Mouse (Mus musculus) heart, postnatal 36 days (tissue): ENCODE measurements around the gene Bmper. TPM values are rescaled to one million over a fixed set of nuclear protein-coding genes. Genes with fewer than 3 reads are reported as not detected.

ENCODE experiments used
- DNase-seq, 2 experiments: peaks; one replicate each; pipeline ENCODE4 v3.0.0; 2021 to 2022
- intact Hi-C: fragments of 180-260 bp; cut with DNase I; formaldehyde crosslinking; loops from one replicate; pipeline ENCODE4 v1.15.1; 2025
- total RNA-seq, 2 experiments: library from RNA; stranded (reverse); gene quantifications; 2 replicates each; pipeline ENCODE4 v1.2.3; 2021

Gene Bmper
- total RNA-seq, 2 experiments from 2014 or later = 3.1 to 4.3 TPM

GRCm38 (mm10) chr9:23358108-23358507 lies 135.2 kb downstream of the Bmper start:
- intact Hi-C loops = no loop called here
- DNase-seq = no peak

- no peak for DNase-seq
- intact Hi-C loops = no loop called here
These were observed 140.3 kb downstream of the Bmper start for GRCm38 (mm10) chr9:23363139-23363538.

- no peak for DNase-seq
- intact Hi-C loops = no loop called here
These were observed 140.7 kb downstream of the Bmper start for GRCm38 (mm10) chr9:23363540-23363939.

- intact Hi-C loops = no loop called here
These were observed 141.2 kb downstream of the Bmper start for GRCm38 (mm10) chr9:23364047-23364446.

GRCm38 (mm10) chr9:23368124-23368523 lies 145.2 kb downstream of the Bmper start:
- intact Hi-C loops = no loop called here
- DNase-seq = no peak

More at GRCm38 (mm10) chr9:23364047-23364446, 141.2 kb downstream of the Bmper start:
- no peak for DNase-seq

GRCm38 (mm10) chr9:23374789-23375460 lies 152.0 kb downstream of the Bmper start:
- DNase-seq = no peak
- intact Hi-C loops = no loop called here

- no peak for DNase-seq
- intact Hi-C loops = no loop called here
These were observed 155.2 kb downstream of the Bmper start for GRCm38 (mm10) chr9:23377831-23378730.

- intact Hi-C loops = no loop called here
These were observed 155.9 kb downstream of the Bmper start for GRCm38 (mm10) chr9:23378731-23379170.

GRCm38 (mm10) chr9:23380171-23380835 lies 157.4 kb downstream of the Bmper start:
- intact Hi-C loops = no loop called here
- DNase-seq = no peak

More at GRCm38 (mm10) chr9:23378731-23379170, 155.9 kb downstream of the Bmper start:
- DNase-seq = peak in 1 of 2 experiments; percentile 12

- no peak for DNase-seq
- intact Hi-C loops = no loop called here
These were observed 160.4 kb downstream of the Bmper start for GRCm38 (mm10) chr9:23383291-23383690.

- DNase-seq = no peak
- intact Hi-C loops = no loop called here
These were observed 161.0 kb downstream of the Bmper start for GRCm38 (mm10) chr9:23383837-23384236.

- no peak for DNase-seq
These were observed 162.0 kb downstream of the Bmper start for GRCm38 (mm10) chr9:23384880-23385279.

GRCm38 (mm10) chr9:23386201-23386600 lies 163.3 kb downstream of the Bmper start:
- intact Hi-C loops = no loop called here
- no peak for DNase-seq

More at GRCm38 (mm10) chr9:23384880-23385279, 162.0 kb downstream of the Bmper start:
- intact Hi-C loops = no loop called here

GRCm38 (mm10) chr9:23390118-23390517 lies 167.2 kb downstream of the Bmper start:
- DNase-seq = peak in 1 of 2 experiments; percentile 17
- intact Hi-C loops = loop anchor here (5.0 kb wide), 1 partner anchor 138 kb away; no protein-coding TSS in a partner anchor

GRCm38 (mm10) chr9:23394652-23395317 lies 171.9 kb downstream of the Bmper start:
- intact Hi-C loops = loop anchor here (5.0 kb wide), 1 partner anchor 142 kb away; no protein-coding TSS in a partner anchor
- peak in 1 of 2 experiments; percentile 32 for DNase-seq

GRCm38 (mm10) chr9:23396186-23396585 lies 173.3 kb downstream of the Bmper start:
- DNase-seq = peak; percentile 53 to 63
- intact Hi-C loops = no loop called here

GRCm38 (mm10) chr9:23397876-23398275 lies 175.0 kb downstream of the Bmper start:
- DNase-seq = no peak
- intact Hi-C loops = no loop called here

- intact Hi-C loops = no loop called here
- DNase-seq = no peak
These were observed 176.9 kb downstream of the Bmper start for GRCm38 (mm10) chr9:23399638-23400284.

GRCm38 (mm10) chr9:23407416-23407815 lies 184.5 kb downstream of the Bmper start:
- DNase-seq = no peak
- intact Hi-C loops = no loop called here
